ENCODE assay signal across 19 mouse cellular contexts in the genomic region with DNA sequence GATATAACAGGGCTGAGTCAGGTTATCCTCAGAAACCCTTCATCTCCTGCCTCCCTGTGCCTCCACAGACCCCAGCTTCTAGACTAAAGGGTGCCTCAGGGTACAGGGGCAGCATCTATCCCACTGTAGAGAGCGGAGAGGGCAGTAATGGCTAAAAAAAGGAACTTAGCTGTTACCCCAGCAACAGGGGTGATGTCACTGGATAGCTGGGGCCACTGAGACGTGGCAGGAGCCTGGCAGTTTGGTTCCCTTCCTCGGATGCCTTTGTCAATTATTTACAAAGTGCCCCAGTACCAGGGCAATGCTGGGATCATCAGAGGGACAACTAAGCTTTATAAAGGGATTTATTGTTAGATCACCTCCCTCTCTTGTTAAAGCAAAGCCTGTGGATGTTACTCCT. TPM values are rescaled to one million over a fixed set of nuclear protein-coding genes. Genes with fewer than 3 reads are reported as not detected.
A peak's percentile ranks its signal among the peaks of the same experiment; 100 is the strongest.
DNase-seq lines count a peak whose midpoint lies in the region; ATAC-seq and TF ChIP-seq lines count a peak whose summit lies in the region.
"Had no signal": no experiment of that assay in that cellular context is flagged by ENCODE, and none has a peak within 500 bp of the region (broad histone marks: within the 10 kb centered on the region; RNA-seq: fewer than 3 reads in every experiment).

No protein-coding gene starts in this region.

- 12% methylated on average over 3 of the region's 3 CpGs for WGBS in kidney, adult 2 months
- 32% methylated on average over 3 of the region's 3 CpGs for WGBS in cerebellum, adult 2 months

- peaks cover 5% of the 10 kb centered on the region; the same call in 1 of the 2 replicates for H3K4me1 ChIP-seq in kidney, adult 2 months (ENCODE audit: control insufficient read depth, insufficient read depth, low read length)
- no peaks in the 10 kb centered on the region for H3K4me1 ChIP-seq in cerebellum, adult 2 months (ENCODE audit: control insufficient read depth, insufficient read depth, low read length)
- H3K4me1 ChIP-seq: hindbrain, embryonic 15.5 days had no signal

- peak overlapping the region; percentile 5; the same call in 1 of the 2 replicates for H3K27ac ChIP-seq in kidney, adult 2 months (ENCODE audit: insufficient read depth, low read depth, low read length)
- no peak overlapping the region for H3K27ac ChIP-seq in cerebellum, adult 2 months (ENCODE audit: insufficient read depth, low read length)
- H3K27ac ChIP-seq: embryonic facial prominence, embryonic 12.5 days; heart, embryonic 13.5 days; hindbrain, embryonic 15.5 days; midbrain, embryonic 12.5 days; neural tube, embryonic 12.5 days had no signal

- no peak overlapping the region for H3K4me3 ChIP-seq in kidney, adult 2 months (ENCODE audit: insufficient read depth, low read depth, low read length)
- no peak overlapping the region for H3K4me3 ChIP-seq in cerebellum, adult 2 months (replicated peaks; ENCODE audit: insufficient read depth, low read depth, low read length)
- H3K4me3 ChIP-seq: embryonic facial prominence, embryonic 12.5 days; heart, embryonic 13.5 days; hindbrain, embryonic 15.5 days; midbrain, embryonic 12.5 days; neural tube, embryonic 12.5 days had no signal

- TF ChIP-seq POLR2A in kidney, adult 2 months (IDR thresholded peaks at IDR 0.05; ENCODE audit: low read depth, low read length): no peak
- no peak for TF ChIP-seq POLR2A in cerebellum, adult 2 months (IDR thresholded peaks at IDR 0.05; ENCODE audit: borderline replicate concordance, insufficient read depth, low read length)

- TF ChIP-seq CTCF in kidney, adult 2 months (conservative IDR thresholded peaks at IDR 0.05; ENCODE audit: insufficient read depth, insufficient read length, low read depth, low read length): no peak
- no peak for TF ChIP-seq CTCF in cerebellum, adult 2 months (IDR thresholded peaks at IDR 0.05; ENCODE audit: borderline replicate concordance, insufficient read depth, low read depth, low read length)

- no peaks in the 10 kb centered on the region for H3K36me3 ChIP-seq in kidney, adult 2 months (ENCODE audit: control insufficient read depth, insufficient read depth, low read length)
- H3K36me3 ChIP-seq: embryonic facial prominence, embryonic 12.5 days; heart, embryonic 13.5 days; hindbrain, embryonic 15.5 days; midbrain, embryonic 12.5 days; neural tube, embryonic 12.5 days had no signal

- no peak for ATAC-seq in monocyte, adult 5-6 weeks (replicated peaks; ENCODE audit: insufficient number of reproducible peaks, low FRiP score, low TSS enrichment, poor library complexity, severe bottlenecking)
- ATAC-seq: activated CD4-positive, CD25-positive, alpha-beta regulatory T cell, adult 4 months had no signal

- DNase-seq in heart, adult 11 months: peak; percentile 92
- no peak for DNase-seq in heart, adult 9 months (ENCODE audit: low spot score in 2 of 2)
- peak; percentile 49 for DNase-seq in A20 (ENCODE audit: low read depth, low spot score)
- peak; percentile 84 for DNase-seq in kidney, adult 2 months
- peak; percentile 49 to 70 for DNase-seq in kidney, postnatal 4 days
- no peak for DNase-seq in cerebellum, adult 2 months
- DNase-seq in gastrocnemius, postnatal 25 days: no peak
- DNase-seq: cerebellum, postnatal 25 days; layer of hippocampus, adult 9-11 months; left cerebral cortex, postnatal 4 days; retina, postnatal 1 day; thymus, adult 18-20 months had no signal

- H3K27me3 ChIP-seq in kidney, adult 2 months (replicated peaks; ENCODE audit: control insufficient read depth, insufficient read depth, low read length): no peaks in the 10 kb centered on the region
- H3K27me3 ChIP-seq in cerebellum, adult 2 months (ENCODE audit: control insufficient read depth, insufficient read depth, low read length): no peaks in the 10 kb centered on the region
- H3K27me3 ChIP-seq: embryonic facial prominence, embryonic 12.5 days; heart, embryonic 13.5 days; hindbrain, embryonic 15.5 days; midbrain, embryonic 12.5 days; neural tube, embryonic 12.5 days had no signal

RNA-seq across cellular contexts. Expression of a gene that starts 12.6 kb away (rescaled TPM):
- polyA plus RNA-seq in kidney, adult 2 months (2012; rRNA removed): 2.8 and 3.1 TPM in 2 replicates
- 15.9 and 16.3 TPM in 2 replicates for polyA plus RNA-seq in cerebellum, adult 2 months (2012; rRNA removed)
- total RNA-seq in monocyte, adult 5-6 weeks (2017): not detected in 3 replicates
- under 1 TPM; 0.18 to 0.64 TPM for total RNA-seq in gastrocnemius, postnatal 25 days (2021)
- polyA plus RNA-seq: activated CD4-positive, CD25-positive, alpha-beta regulatory T cell, adult 4 months had no signal

Comparison
In these comparisons a context has a peak if more than half of its experiments do, and no peak if none do; other contexts are left out.
1. DNase-seq: peak in heart, adult 11 months (single experiment), A20 (single experiment), kidney, adult 2 months (single experiment) and kidney, postnatal 4 days (2 of 2); none in heart, adult 9 months (0 of 2), cerebellum, adult 2 months (0 of 2) and gastrocnemius, postnatal 25 days (single experiment).